Mouse (Mus musculus) lung, adult 2 months (tissue): ENCODE measurements around the gene Tph1. TPM values are rescaled to one million over a fixed set of nuclear protein-coding genes. Genes with fewer than 3 reads are reported as not detected.
"Not testable (repeated sequence)": the region's sequence is repeated elsewhere in the genome, so short reads cannot be mapped to it uniquely, and the experiment has no call there.

ENCODE experiments used
- DNase-seq: peaks from one replicate; pipeline ENCODE4 v3.0.0; 2022
- H3K4me1 ChIP-seq: fragments of 200-500 bp; 2 replicates; pipeline ENCODE4 v1.6.1; 2011; ENCODE audit warnings: low read length; ENCODE audit not compliant: control insufficient read depth, insufficient read depth
- H3K4me3 ChIP-seq: fragments of 200-500 bp; replicated peaks from 2 replicates; pipeline ENCODE3; 2011; ENCODE audit warnings: low read depth, mild to moderate bottlenecking, control low read depth, low read length; ENCODE audit errors: extremely low read depth
- CTCF ChIP-seq: fragments of 200-500 bp; IDR thresholded peaks from 2 replicates; pipeline ENCODE4 v1.5.1; 2011; ENCODE audit warnings: mild to moderate bottlenecking, low read length, control low read depth; ENCODE audit not compliant: insufficient read depth
- POLR2A ChIP-seq: fragments of 200-500 bp; IDR thresholded peaks from 2 replicates; pipeline ENCODE4 v1.6.1; 2011; ENCODE audit warnings: low read depth, mild to moderate bottlenecking, control low read depth, low read length, borderline replicate concordance; ENCODE audit errors: extremely low read depth
- WGBS: fragments of 180-500 bp; shearing (Covaris S2); methylation state at CpG from one replicate; pipeline ENCODE4 v1.1.7; 2018; 5-methylcytosine and 5-hydroxymethylcytosine counted together
- polyA plus RNA-seq: library from polyadenylated mRNA; depleted of rRNA; stranded (reverse); fragments of >200 nt; gene quantifications from 2 replicates; pipeline ENCODE4 v1.2.3, GENCODE M21; 2012

The Tph1 gene
- polyA plus RNA-seq, 1 experiment = not detected

GRCm38 (mm10) chr7:46700521-46701025, 28.2 kb upstream of the Tph1 start:
- no peak overlapping the region for H3K4me3 ChIP-seq
- H3K4me1 ChIP-seq = no peaks in the 10 kb centered on the region
- DNase-seq = no peak
- TF ChIP-seq POLR2A (no peak), CTCF (no peak)
- WGBS = 88% methylated on average over 6 of the region's 6 CpGs

DNA sequence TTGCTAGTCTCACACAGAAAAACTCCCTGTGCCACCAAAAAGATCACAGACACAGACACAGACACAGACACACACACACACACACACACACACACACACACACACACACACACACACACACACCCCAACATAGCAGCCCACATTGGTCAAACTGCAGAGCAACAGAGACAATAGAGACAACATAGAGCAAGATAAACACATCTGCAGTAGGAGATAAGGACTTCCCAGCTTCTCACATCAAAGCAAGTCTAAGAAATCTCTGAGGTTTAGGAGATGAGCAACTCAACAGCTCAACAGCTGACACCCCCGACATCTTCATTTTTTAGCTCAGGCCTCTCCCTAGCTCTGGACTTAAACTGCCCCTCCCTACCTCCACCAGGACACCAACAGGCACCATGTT, 24.4 kb upstream of the Tph1 start:
- no peaks in the 10 kb centered on the region for H3K4me1 ChIP-seq
- TF ChIP-seq CTCF (no peak), POLR2A (no peak)
- no peak overlapping the region for H3K4me3 ChIP-seq
- WGBS = 43% methylated on average over 1 of the region's 1 CpGs
- no peak for DNase-seq

DNA sequence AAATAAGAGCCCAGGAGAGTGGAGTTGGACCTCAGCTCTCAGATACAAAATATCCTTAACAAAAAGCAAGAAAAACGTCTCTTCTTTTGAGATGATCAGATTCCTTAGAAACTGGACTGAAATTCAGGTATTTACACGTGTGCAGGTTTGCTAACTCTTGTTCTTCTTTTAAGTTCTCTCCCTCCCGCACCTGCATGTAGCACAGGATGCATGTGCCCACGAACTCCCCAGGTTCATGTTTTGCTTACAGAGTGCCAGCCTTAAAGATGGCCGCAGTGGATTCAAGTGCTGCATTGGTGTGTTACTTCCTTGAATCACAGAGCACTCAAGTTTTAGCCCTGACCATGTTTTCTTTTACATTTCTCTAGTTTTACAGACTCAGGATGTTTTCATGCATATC, 14.5 kb upstream of the Tph1 start:
- TF ChIP-seq POLR2A = no peak
- TF ChIP-seq CTCF = no peak
- Histone ChIP-seq H3K4me1 (no peaks in the 10 kb centered on the region), H3K4me3 (no peak overlapping the region)
- 81% methylated on average over 5 of the region's 5 CpGs for WGBS
- DNase-seq = no peak

GRCm38 (mm10) chr7:46680732-46681131, 8.4 kb upstream of the Tph1 start:
- no peak for DNase-seq
- Histone ChIP-seq H3K4me3 (no peak overlapping the region), H3K4me1 (no peaks in the 10 kb centered on the region)
- no peak for TF ChIP-seq POLR2A
- TF ChIP-seq CTCF = no peak

- DNase-seq, H3K4me3 ChIP-seq, H3K4me1 ChIP-seq: not testable (repeated sequence)
- 75% methylated on average over 7 of the region's 7 CpGs for WGBS
Observed at GRCm38 (mm10) chr7:46679044-46679443, 6.7 kb upstream of the Tph1 start.

DNA sequence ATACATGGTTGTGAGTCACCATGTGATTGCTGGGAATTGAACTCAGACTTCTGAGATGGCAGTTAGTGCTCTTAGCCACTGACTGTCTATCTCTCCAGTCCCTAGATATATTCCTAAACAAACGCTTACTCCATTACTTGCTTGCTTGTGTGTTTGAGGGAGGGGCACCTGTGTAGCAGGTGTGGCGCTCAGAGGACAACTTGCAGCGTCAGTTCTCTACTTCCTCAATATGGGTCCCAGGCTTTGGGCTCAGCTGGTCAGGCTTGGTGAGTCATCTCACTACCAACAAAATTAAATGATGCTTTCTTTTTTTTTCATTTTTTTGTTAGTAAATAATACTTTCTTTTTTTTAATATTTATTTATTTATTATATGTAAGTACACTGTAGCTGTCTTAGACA, 6.1 kb upstream of the Tph1 start:
- no peak for TF ChIP-seq POLR2A
- no peak for TF ChIP-seq CTCF
- Histone ChIP-seq H3K4me1 (no peaks in the 10 kb centered on the region), H3K4me3 (no peak overlapping the region)
- no peak for DNase-seq
- WGBS = 72% methylated on average over 3 of the region's 3 CpGs

DNA sequence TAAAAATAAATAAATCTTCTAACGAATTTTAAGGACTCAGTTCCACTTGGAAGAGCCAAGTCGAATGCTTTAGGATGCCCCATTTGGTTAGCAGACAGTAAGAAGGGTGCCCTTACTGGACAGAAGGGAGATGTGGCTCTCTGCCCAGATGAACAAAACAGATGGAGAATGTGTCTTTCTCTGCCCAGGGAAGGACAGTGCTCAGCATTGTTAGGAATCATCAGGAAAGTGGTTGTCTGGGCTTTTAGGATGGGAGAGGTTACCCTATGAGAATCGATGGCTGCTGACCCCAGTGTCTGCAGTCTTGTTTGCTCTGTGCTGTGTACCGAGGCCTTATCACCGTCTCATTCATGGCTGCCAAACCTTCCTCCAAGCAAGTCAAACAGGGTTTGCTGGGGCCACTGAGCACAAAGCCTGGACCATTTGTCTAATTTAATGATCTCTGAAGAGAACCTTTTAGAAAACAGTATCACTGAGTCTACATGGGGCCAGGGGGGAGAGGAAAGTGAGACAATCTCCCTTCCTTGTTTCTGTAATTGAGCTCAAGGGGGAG, 4.5 kb upstream of the Tph1 start:
- TF ChIP-seq CTCF = no peak
- TF ChIP-seq POLR2A = no peak
- no peak overlapping the region for H3K4me3 ChIP-seq
- H3K4me1 ChIP-seq = no peaks in the 10 kb centered on the region
- DNase-seq = no peak
- WGBS = 47% methylated on average over 5 of the region's 5 CpGs

DNA sequence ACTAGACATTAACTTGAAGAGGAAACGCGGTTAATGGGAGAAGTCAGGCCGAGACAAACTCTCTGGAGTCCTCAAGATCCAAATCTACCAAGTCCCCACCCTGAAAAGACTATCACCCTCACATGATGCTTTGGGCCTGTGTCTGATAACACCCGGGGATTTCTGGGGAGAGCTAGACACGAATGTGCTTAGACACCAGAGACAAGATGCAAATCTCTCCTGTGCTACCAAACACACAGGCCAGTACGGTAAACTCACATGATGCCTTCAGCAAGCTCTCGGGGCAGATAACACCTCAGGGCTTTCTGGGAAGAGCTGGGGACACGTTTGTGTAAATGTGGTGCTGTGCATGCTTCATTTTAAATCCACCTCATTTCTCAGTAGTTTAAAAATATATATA, 3.5 kb upstream of the Tph1 start:
- WGBS = 84% methylated on average over 8 of the region's 8 CpGs
- Histone ChIP-seq H3K4me1 (no peaks in the 10 kb centered on the region), H3K4me3 (no peak overlapping the region)
- no peak for TF ChIP-seq CTCF
- TF ChIP-seq POLR2A = no peak
- DNase-seq = no peak

GRCm38 (mm10) chr7:46675061-46675460, 2.7 kb upstream of the Tph1 start:
- TF ChIP-seq POLR2A = no peak
- no peak for TF ChIP-seq CTCF
- H3K4me3 ChIP-seq = no peak overlapping the region
- 90% methylated on average over 7 of the region's 7 CpGs for WGBS
- DNase-seq = no peak
- no peaks in the 10 kb centered on the region for H3K4me1 ChIP-seq

DNA sequence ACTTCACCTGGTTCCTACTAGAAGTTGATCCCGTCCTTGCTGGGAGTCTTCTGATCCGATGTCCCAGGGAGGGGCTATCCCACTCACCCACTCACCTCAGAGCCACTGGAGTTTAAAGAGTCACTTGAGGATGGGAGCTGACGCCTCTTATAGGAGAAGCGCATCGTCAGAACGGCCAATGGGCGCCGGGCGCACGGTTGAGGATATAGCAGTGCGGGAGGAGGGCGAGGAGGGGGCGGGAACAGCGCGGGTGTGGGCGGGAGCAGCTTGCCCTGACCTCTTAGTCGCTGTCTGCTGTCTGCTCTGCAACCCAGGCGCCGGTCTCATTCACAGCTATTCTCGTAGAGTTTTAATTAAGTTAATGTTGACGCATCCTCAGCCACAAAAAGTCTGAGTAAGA, 5.1 kb downstream of the Tph1 start:
- TF ChIP-seq CTCF = no peak
- TF ChIP-seq POLR2A = no peak
- no peaks in the 10 kb centered on the region for H3K4me1 ChIP-seq
- no peak overlapping the region for H3K4me3 ChIP-seq
- no peak for DNase-seq
- 2% methylated on average over 21 of the region's 21 CpGs for WGBS

DNA sequence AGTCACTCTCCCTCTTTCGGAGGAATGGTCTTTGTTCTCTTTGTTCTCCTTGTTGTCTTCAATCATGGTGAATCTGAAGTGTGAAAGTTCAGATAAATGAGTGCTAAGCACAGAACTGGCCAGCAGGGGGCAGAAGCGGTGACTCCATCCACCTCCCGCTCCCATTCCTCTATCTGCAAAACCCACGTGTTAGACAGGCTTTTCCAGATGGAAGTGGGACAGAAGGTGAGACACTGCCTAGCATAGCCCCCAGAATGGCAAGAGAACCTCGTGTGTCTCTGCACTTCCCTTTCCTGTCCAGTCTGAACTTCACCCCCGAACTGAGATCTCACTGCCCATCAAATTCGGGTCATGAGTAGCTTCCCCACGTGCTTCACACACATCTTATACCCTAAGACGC, 7.1 kb downstream of the Tph1 start:
- 31% methylated on average over 9 of the region's 9 CpGs for WGBS
- Histone ChIP-seq H3K4me3 (no peak overlapping the region), H3K4me1 (no peaks in the 10 kb centered on the region)
- peak; percentile 8 for DNase-seq
- TF ChIP-seq POLR2A (no peak), CTCF (peak; percentile 51)
